ENCODE assay signal across 8 mouse cellular contexts in genomic region chr16:17200121-17200952, GRCm38 (mm10). TPM values are rescaled to one million over a fixed set of nuclear protein-coding genes. Genes with fewer than 3 reads are reported as not detected.
A peak's percentile ranks its signal among the peaks of the same experiment; 100 is the strongest.
DNase-seq lines count a peak whose midpoint lies in the region; ATAC-seq lines count a peak whose summit lies in the region.

No protein-coding gene starts in this region.

- no peaks in the 10 kb centered on the region for H3K36me3 ChIP-seq in hindbrain, embryonic 16.5 days (ENCODE audit: control insufficient read depth, insufficient read depth, low read length)
- H3K36me3 ChIP-seq in midbrain, embryonic 14.5 days (ENCODE audit: control insufficient read depth, insufficient read depth, low read length) = peaks cover 3% of the 10 kb centered on the region; the same call in 1 of the 2 replicates

- 0 out of 2 replicates have a peak, but pooled peaks have one; percentile 7 for ATAC-seq in cerebellum, adult (ENCODE audit: insufficient number of reproducible peaks, low FRiP score, low TSS enrichment)
- ATAC-seq in hindbrain, embryonic 16.5 days = peak; percentile 24
- ATAC-seq in midbrain, embryonic 14.5 days (ENCODE audit: low FRiP score, low TSS enrichment) = no peak

- H3K4me1 ChIP-seq in hindbrain, embryonic 16.5 days (ENCODE audit: control insufficient read depth, insufficient read depth, low read depth, low read length) = peaks cover 15% of the 10 kb centered on the region
- H3K4me1 ChIP-seq in midbrain, embryonic 14.5 days (ENCODE audit: control insufficient read depth, insufficient read depth, low read length) = peaks cover 12% of the 10 kb centered on the region

- peak overlapping the region; percentile 96 for H3K4me3 ChIP-seq in hindbrain, embryonic 16.5 days (ENCODE audit: low read length)
- peak overlapping the region; percentile 97 for H3K4me3 ChIP-seq in midbrain, embryonic 14.5 days (replicated peaks; ENCODE audit: low read depth, low read length)

- peak overlapping the region; percentile 89 for H3K4me2 ChIP-seq in hindbrain, embryonic 16.5 days (ENCODE audit: low read length)
- H3K4me2 ChIP-seq in midbrain, embryonic 14.5 days (ENCODE audit: low read length) = peak overlapping the region; percentile 90

- no peaks in the 10 kb centered on the region for H3K27me3 ChIP-seq in hindbrain, embryonic 16.5 days (replicated peaks; ENCODE audit: control insufficient read depth, insufficient read depth, low read length)
- no peaks in the 10 kb centered on the region for H3K27me3 ChIP-seq in midbrain, embryonic 14.5 days (ENCODE audit: control insufficient read depth, insufficient read depth, low read length)

- 8% methylated on average over 24 of the region's 24 CpGs for WGBS in hindbrain, embryonic 16.5 days
- 11% methylated on average over 24 of the region's 24 CpGs for WGBS in midbrain, embryonic 14.5 days

- H3K27ac ChIP-seq in hindbrain, embryonic 16.5 days (ENCODE audit: low read depth, low read length) = peak overlapping the region; percentile 84
- H3K27ac ChIP-seq in midbrain, embryonic 14.5 days (replicated peaks; ENCODE audit: low read depth, low read length) = peak overlapping the region; percentile 78; the same call in 1 of the 2 replicates

- intact Hi-C loops in gastrocnemius, postnatal 36 days (cut with DNase I) = no loop called here

- DNase-seq in cerebellum, adult 8-10 months = no peak
- DNase-seq in thymus, postnatal 0 days (ENCODE audit: low spot score) = peak; percentile 8
- DNase-seq in thymus, postnatal 36 days = no peak
- DNase-seq in midbrain, embryonic 14.5 days = peak; percentile 1
- DNase-seq in gastrocnemius, postnatal 36 days = no peak
- no peak for DNase-seq in left cerebral cortex, adult 9 months (ENCODE audit: low spot score in 2 of 2)

- H3K9ac ChIP-seq in hindbrain, embryonic 16.5 days (ENCODE audit: low read depth, low read length) = peak overlapping the region; percentile 97
- peak overlapping the region; percentile 99 for H3K9ac ChIP-seq in midbrain, embryonic 14.5 days (replicated peaks; ENCODE audit: low read length)

- H3K9me3 ChIP-seq in hindbrain, embryonic 16.5 days (ENCODE audit: control insufficient read depth, low read length) = no peaks in the 10 kb centered on the region
- H3K9me3 ChIP-seq in midbrain, embryonic 14.5 days (ENCODE audit: control insufficient read depth, low read length) = no peaks in the 10 kb centered on the region

RNA-seq across cellular contexts. Expression of gene Ube2l3, which starts 2.1 kb away (rescaled TPM):
- polyA plus RNA-seq in thymus, postnatal 0 days (2015; fragmentation: Nextera tagmentation; extraction: Ambion mirVana) = 420 and 454 TPM in 2 replicates
- polyA plus RNA-seq in hindbrain, embryonic 16.5 days (2015; fragmentation: Nextera tagmentation; extraction: Ambion mirVana) = 294 and 296 TPM in 2 replicates
- polyA plus RNA-seq in midbrain, embryonic 14.5 days (2014; fragmentation: Nextera tagmentation; extraction: Ambion mirVana) = 272 and 297 TPM in 2 replicates
- 100 to 1,000 TPM; 130 to 135 TPM for total RNA-seq in gastrocnemius, postnatal 36 days (2021)

RNA-seq across cellular contexts. Expression of gene Rimbp3, which starts 8.1 kb away (rescaled TPM):
- polyA plus RNA-seq in thymus, postnatal 0 days (2015; fragmentation: Nextera tagmentation; extraction: Ambion mirVana) = 0.30 and 0.48 TPM in 2 replicates
- polyA plus RNA-seq in hindbrain, embryonic 16.5 days (2015; fragmentation: Nextera tagmentation; extraction: Ambion mirVana) = 1.7 and 1.9 TPM in 2 replicates
- 1.8 and 2.0 TPM in 2 replicates for polyA plus RNA-seq in midbrain, embryonic 14.5 days (2014; fragmentation: Nextera tagmentation; extraction: Ambion mirVana)
- not detected for total RNA-seq in gastrocnemius, postnatal 36 days (2021)

RNA-seq across cellular contexts. Expression of gene Hic2, which starts 33.0 kb away (rescaled TPM):
- 1.5 and 2.2 TPM in 2 replicates for polyA plus RNA-seq in thymus, postnatal 0 days (2015; fragmentation: Nextera tagmentation; extraction: Ambion mirVana)
- 6.1 and 7.1 TPM in 2 replicates for polyA plus RNA-seq in hindbrain, embryonic 16.5 days (2015; fragmentation: Nextera tagmentation; extraction: Ambion mirVana)
- 6.4 and 7.7 TPM in 2 replicates for polyA plus RNA-seq in midbrain, embryonic 14.5 days (2014; fragmentation: Nextera tagmentation; extraction: Ambion mirVana)
- 1 to 10 TPM; 1.1 to 1.3 TPM for total RNA-seq in gastrocnemius, postnatal 36 days (2021)

RNA-seq across cellular contexts. Expression of gene Ccdc116, which starts 53.3 kb away (rescaled TPM):
- polyA plus RNA-seq in thymus, postnatal 0 days (2015; fragmentation: Nextera tagmentation; extraction: Ambion mirVana) = 0.73 and 1.3 TPM in 2 replicates
- 3.7 and 3.9 TPM in 2 replicates for polyA plus RNA-seq in hindbrain, embryonic 16.5 days (2015; fragmentation: Nextera tagmentation; extraction: Ambion mirVana)
- polyA plus RNA-seq in midbrain, embryonic 14.5 days (2014; fragmentation: Nextera tagmentation; extraction: Ambion mirVana) = 2.0 and 2.7 TPM in 2 replicates
- total RNA-seq in gastrocnemius, postnatal 36 days (2021) = under 1 TPM in 1 of 2 experiments, not detected in 1; 0.26 TPM

RNA-seq across cellular contexts. Expression of gene Ydjc, which starts 55.9 kb away (rescaled TPM):
- 17.2 and 18.7 TPM in 2 replicates for polyA plus RNA-seq in thymus, postnatal 0 days (2015; fragmentation: Nextera tagmentation; extraction: Ambion mirVana)
- polyA plus RNA-seq in hindbrain, embryonic 16.5 days (2015; fragmentation: Nextera tagmentation; extraction: Ambion mirVana) = 52.1 and 56.7 TPM in 2 replicates
- 34.2 and 46.8 TPM in 2 replicates for polyA plus RNA-seq in midbrain, embryonic 14.5 days (2014; fragmentation: Nextera tagmentation; extraction: Ambion mirVana)
- total RNA-seq in gastrocnemius, postnatal 36 days (2021) = under 1 TPM in 1 of 2 experiments, not detected in 1; 0.20 TPM

Comparison
In these comparisons a context has a peak if more than half of its experiments do, and no peak if none do; other contexts are left out.
1. DNase-seq: peak in thymus, postnatal 0 days (single experiment) and midbrain, embryonic 14.5 days (single experiment); none in cerebellum, adult 8-10 months (single experiment), thymus, postnatal 36 days (0 of 2), gastrocnemius, postnatal 36 days (0 of 2) and left cerebral cortex, adult 9 months (0 of 2).